20 mouse cellular contexts compared by ENCODE assay signal in genomic region chr5:24107740-24108098, GRCm38 (mm10). TPM values are rescaled to one million over a fixed set of nuclear protein-coding genes. Genes with fewer than 3 reads are reported as not detected.
DNase-seq lines count a peak whose midpoint lies in the region; ATAC-seq and TF ChIP-seq lines count a peak whose summit lies in the region.
"Had no signal": no experiment of that assay in that cellular context is flagged by ENCODE, and none has a peak within 500 bp of the region (broad histone marks: within the 10 kb centered on the region; RNA-seq: fewer than 3 reads in every experiment).

No protein-coding gene starts in this region.

- no peak overlapping the region for H3K4me3 ChIP-seq in lung, embryonic 14.5 days (ENCODE audit: low read depth, low read length)
- no peak overlapping the region for H3K4me3 ChIP-seq in ES-Bruce4 (ENCODE audit: low read depth, low read length)
- no peak overlapping the region for H3K4me3 ChIP-seq in hindbrain, embryonic 16.5 days (ENCODE audit: low read length)
- H3K4me3 ChIP-seq: embryonic facial prominence, embryonic 15.5 days; erythroblast, embryonic 14.5 days; forebrain, embryonic 10.5 days; gastrocnemius, adult 2 months; heart, embryonic 12.5 days; hindbrain, embryonic 10.5 days had no signal

- H3K36me3 ChIP-seq in lung, embryonic 14.5 days (ENCODE audit: insufficient read depth), result no peaks in the 10 kb centered on the region
- peaks cover 2% of the 10 kb centered on the region; the same call in 1 of the 2 replicates for H3K36me3 ChIP-seq in ES-Bruce4 (ENCODE audit: control insufficient read depth, insufficient read depth, low read length, poor library complexity, severe bottlenecking)
- H3K36me3 ChIP-seq in hindbrain, embryonic 16.5 days (ENCODE audit: control insufficient read depth, insufficient read depth, low read length), result no peaks in the 10 kb centered on the region
- H3K36me3 ChIP-seq: embryonic facial prominence, embryonic 15.5 days had no signal

- H3K4me1 ChIP-seq in lung, embryonic 14.5 days (ENCODE audit: insufficient read depth), result no peaks in the 10 kb centered on the region
- no peaks in the 10 kb centered on the region for H3K4me1 ChIP-seq in ES-Bruce4 (ENCODE audit: control insufficient read depth, insufficient read depth, low read length)
- peaks cover 13% of the 10 kb centered on the region for H3K4me1 ChIP-seq in hindbrain, embryonic 16.5 days (ENCODE audit: control insufficient read depth, insufficient read depth, low read depth, low read length)
- H3K4me1 ChIP-seq: embryonic facial prominence, embryonic 15.5 days had no signal

- 57% methylated on average over 3 of the region's 3 CpGs for WGBS in lung, embryonic 14.5 days
- WGBS in hindbrain, embryonic 16.5 days, result 90% methylated on average over 3 of the region's 3 CpGs

- peak; percentile 42; the same call in 1 of the 2 replicates for TF ChIP-seq EP300 in ES-Bruce4 (IDR thresholded peaks at IDR 0.05; ENCODE audit: insufficient read depth, low read depth, low read length)

- peak; percentile 8 for DNase-seq in lung, embryonic 14.5 days
- no peak for DNase-seq in lung, postnatal 14 days
- DNase-seq in ZHBTc4 (ENCODE audit: low read depth, low spot score), result peak; percentile 36
- DNase-seq in yolk sac, embryonic 10.5 days (ENCODE audit: low spot score), result peak; percentile 26
- no peak for DNase-seq in ovary, postnatal 14 days (ENCODE audit: low spot score)
- DNase-seq: adrenal gland, postnatal 14 days; cerebellum, adult 18-20 months; cerebellum, postnatal 10 days; embryo, embryonic 11 days; gastrocnemius, adult 2 months; gastrocnemius, postnatal 25 days had no signal

- no peak for TF ChIP-seq CTCF in lung, embryonic 14.5 days (IDR thresholded peaks at IDR 0.05; ENCODE audit: low read depth)
- no peak for TF ChIP-seq CTCF in ES-Bruce4 (IDR thresholded peaks at IDR 0.05; ENCODE audit: low read depth, low read length)

- no peaks in the 10 kb centered on the region for H3K9me3 ChIP-seq in lung, embryonic 14.5 days (ENCODE audit: low read depth, low read length)
- no peaks in the 10 kb centered on the region for H3K9me3 ChIP-seq in ES-Bruce4 (replicated peaks; ENCODE audit: control insufficient read depth, insufficient read depth, low read length, poor library complexity, severe bottlenecking)
- H3K9me3 ChIP-seq in hindbrain, embryonic 16.5 days (ENCODE audit: control insufficient read depth, low read length), result no peaks in the 10 kb centered on the region
- H3K9me3 ChIP-seq: embryonic facial prominence, embryonic 15.5 days; forebrain, embryonic 10.5 days; heart, embryonic 12.5 days; hindbrain, embryonic 10.5 days had no signal

- no peak overlapping the region for H3K9ac ChIP-seq in lung, embryonic 14.5 days
- no peak overlapping the region for H3K9ac ChIP-seq in ES-Bruce4 (ENCODE audit: low read depth, poor library complexity, severe bottlenecking)
- no peak overlapping the region for H3K9ac ChIP-seq in hindbrain, embryonic 16.5 days (ENCODE audit: low read depth, low read length)
- H3K9ac ChIP-seq: embryonic facial prominence, embryonic 15.5 days; heart, embryonic 12.5 days; hindbrain, embryonic 14.5 days had no signal

- TF ChIP-seq POLR2A in ES-Bruce4 (IDR thresholded peaks at IDR 0.05; ENCODE audit: insufficient read depth, low read length), result no peak

- no peaks in the 10 kb centered on the region for H3K27me3 ChIP-seq in lung, embryonic 14.5 days (ENCODE audit: insufficient read depth, low read length)
- H3K27me3 ChIP-seq in ES-Bruce4 (ENCODE audit: control insufficient read depth, insufficient read depth, low read length, poor library complexity, severe bottlenecking), result no peaks in the 10 kb centered on the region
- no peaks in the 10 kb centered on the region for H3K27me3 ChIP-seq in hindbrain, embryonic 16.5 days (replicated peaks; ENCODE audit: control insufficient read depth, insufficient read depth, low read length)
- H3K27me3 ChIP-seq: embryonic facial prominence, embryonic 15.5 days; heart, embryonic 12.5 days had no signal

- no peak overlapping the region for H3K4me2 ChIP-seq in lung, embryonic 14.5 days
- H3K4me2 ChIP-seq in hindbrain, embryonic 16.5 days (ENCODE audit: low read length), result no peak overlapping the region
- H3K4me2 ChIP-seq: embryonic facial prominence, embryonic 15.5 days; heart, embryonic 12.5 days; hindbrain, embryonic 14.5 days had no signal

- no peak for ATAC-seq in lung, embryonic 14.5 days (ENCODE audit: insufficient read depth)
- no peak for ATAC-seq in hindbrain, embryonic 16.5 days
- ATAC-seq: forebrain, embryonic 14.5 days had no signal

- H3K27ac ChIP-seq in lung, embryonic 14.5 days (ENCODE audit: low read depth), result no peak overlapping the region
- no peak overlapping the region for H3K27ac ChIP-seq in ES-Bruce4 (ENCODE audit: insufficient read depth, low read length)
- no peak overlapping the region for H3K27ac ChIP-seq in hindbrain, embryonic 16.5 days (ENCODE audit: low read depth, low read length)
- H3K27ac ChIP-seq: embryonic facial prominence, embryonic 15.5 days; forebrain, embryonic 10.5 days; gastrocnemius, adult 2 months; hindbrain, embryonic 10.5 days; hindbrain, embryonic 14.5 days had no signal

RNA-seq across cellular contexts. Expression of gene Klhl7, which starts 7.3 kb away (rescaled TPM):
- polyA plus RNA-seq in lung, embryonic 14.5 days (2014; fragmentation: Nextera tagmentation; extraction: Ambion mirVana), result 44.3 and 46.3 TPM in 2 replicates
- polyA plus RNA-seq in ES-Bruce4 (2011; ENCODE audit: insufficient read depth, insufficient read length, low read depth, missing spikeins), result 31.1 and 34.4 TPM in 2 replicates
- 132 and 134 TPM in 2 replicates for polyA plus RNA-seq in hindbrain, embryonic 16.5 days (2015; fragmentation: Nextera tagmentation; extraction: Ambion mirVana)

RNA-seq across cellular contexts. Expression of gene Nupl2, which starts 57.0 kb away (rescaled TPM):
- polyA plus RNA-seq in lung, embryonic 14.5 days (2014; fragmentation: Nextera tagmentation; extraction: Ambion mirVana), result 20.6 and 21.0 TPM in 2 replicates
- 18.1 and 19.3 TPM in 2 replicates for polyA plus RNA-seq in ES-Bruce4 (2011; ENCODE audit: insufficient read depth, insufficient read length, low read depth, missing spikeins)
- polyA plus RNA-seq in hindbrain, embryonic 16.5 days (2015; fragmentation: Nextera tagmentation; extraction: Ambion mirVana), result 11.9 and 13.5 TPM in 2 replicates

Comparison
In these comparisons a context has a peak if more than half of its experiments do, and no peak if none do; other contexts are left out.
1. DNase-seq: peak in lung, embryonic 14.5 days (single experiment), ZHBTc4 (single experiment) and yolk sac, embryonic 10.5 days (single experiment); none in lung, postnatal 14 days (single experiment) and ovary, postnatal 14 days (single experiment).